Mouse (Mus musculus) small intestine, adult 2 months (tissue): ENCODE measurements around the gene Uxs1. TPM values are rescaled to one million over a fixed set of nuclear protein-coding genes. Genes with fewer than 3 reads are reported as not detected.

Experiments used
- H3K27ac ChIP-seq: fragments of 200-500 bp; 2 replicates; pipeline ENCODE4 v1.5.1; 2012; ENCODE audit warnings: low read depth, low read length, control low read depth, inconsistent platforms; ENCODE audit not compliant: insufficient read depth
- H3K27me3 ChIP-seq: fragments of 200-500 bp; 2 replicates; pipeline ENCODE4 v1.6.1; 2012; ENCODE audit warnings: mild to moderate bottlenecking, moderate library complexity, low read length, inconsistent platforms; ENCODE audit not compliant: control insufficient read depth, insufficient read depth
- H3K36me3 ChIP-seq: fragments of 200-500 bp; 2 replicates; pipeline ENCODE4 v1.6.1; 2012; ENCODE audit warnings: mild to moderate bottlenecking, low read length, control low read depth, inconsistent platforms; ENCODE audit not compliant: control insufficient read depth, insufficient read depth
- H3K4me1 ChIP-seq: fragments of 200-500 bp; 2 replicates; pipeline ENCODE4 v1.6.1; 2012; ENCODE audit warnings: low read length, inconsistent platforms, mixed read lengths; ENCODE audit not compliant: control insufficient read depth, insufficient read depth, insufficient read length
- H3K4me3 ChIP-seq: fragments of 200-500 bp; 2 replicates; pipeline ENCODE4 v1.5.1; 2012; ENCODE audit warnings: low read depth, mild to moderate bottlenecking, control low read depth, inconsistent platforms, low read length, moderate library complexity
- CTCF ChIP-seq: fragments of 200-500 bp; IDR thresholded peaks from 2 replicates; pipeline ENCODE4 v1.5.1; 2012; ENCODE audit warnings: low read depth, mild to moderate bottlenecking, control low read depth, inconsistent platforms, low read length, moderate library complexity, mixed read lengths; ENCODE audit not compliant: insufficient replicate concordance, insufficient read length; ENCODE audit errors: extremely low read depth
- POLR2A ChIP-seq: fragments of 200-500 bp; IDR thresholded peaks from 2 replicates; pipeline ENCODE4 v1.6.1; 2012; ENCODE audit warnings: low read depth, mild to moderate bottlenecking, control low read depth, inconsistent platforms, low read length, moderate library complexity
- WGBS: fragments of 180-500 bp; shearing (Covaris S2); methylation state at CpG from one replicate; pipeline ENCODE4 v1.1.7; 2018; 5-methylcytosine and 5-hydroxymethylcytosine counted together
- polyA plus RNA-seq: library from polyadenylated mRNA; depleted of rRNA; stranded (reverse); fragments of >200 nt; gene quantifications from 2 replicates; pipeline ENCODE4 v1.2.3, GENCODE M21; 2012; rRNA removed

Gene Uxs1
- polyA plus RNA-seq, 1 experiment, result 4.1 TPM

DNA sequence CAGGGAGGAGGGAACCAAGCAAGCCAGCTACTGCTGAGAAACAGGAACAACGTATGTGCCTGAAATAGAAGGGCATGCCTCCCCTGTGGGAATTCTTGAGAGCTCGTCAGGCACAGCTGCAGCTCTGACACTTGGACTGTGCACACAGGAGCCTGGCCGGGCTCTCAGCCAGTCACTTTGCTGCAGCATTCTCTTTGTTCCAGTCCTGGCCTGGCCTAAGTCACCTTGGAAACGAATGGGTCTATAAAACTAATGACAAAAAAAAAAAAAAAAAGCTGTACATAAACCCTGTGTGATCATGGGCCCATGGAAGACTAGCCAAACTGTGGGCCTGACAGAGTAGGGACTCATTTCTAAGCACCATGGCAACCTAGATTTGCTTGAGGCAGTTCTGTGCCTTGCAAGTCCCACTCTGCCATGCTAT, 129.0 kb downstream of the Uxs1 start:
- Histone ChIP-seq H3K4me3 (no peak overlapping the region), H3K4me1 (no peaks in the 10 kb centered on the region), H3K36me3 (no peaks in the 10 kb centered on the region), H3K27ac (no peak overlapping the region), H3K27me3 (no peaks in the 10 kb centered on the region)
- TF ChIP-seq CTCF (no peak), POLR2A (no peak)
- WGBS, result 18% methylated on average over 4 of the region's 4 CpGs

Other genes with a start within 250 kb of the Uxs1 start
- 0.37 TPM in 1 of 2 replicates, not detected in the other for gene 1500015O10Rik, start 97.2 kb downstream of the Uxs1 start, polyA plus RNA-seq
- 1.5 and 2.2 TPM in 2 replicates for gene Tpp2, start 105.8 kb upstream of the Uxs1 start, polyA plus RNA-seq
- not detected in 2 replicates for gene Mettl21c, start 192.2 kb upstream of the Uxs1 start, polyA plus RNA-seq
- gene Gm8251, start 234.1 kb upstream of the Uxs1 start, polyA plus RNA-seq, result not detected in 2 replicates